Mouse (Mus musculus) testis, adult 2 months (tissue): ENCODE measurements around the gene Anapc13.

ENCODE experiments used
- CTCF ChIP-seq: fragments of 200-500 bp; IDR thresholded peaks from 2 replicates; pipeline ENCODE4 v1.5.1; 2012; ENCODE audit warnings: low read depth, mild to moderate bottlenecking, inconsistent platforms, low read length, moderate library complexity; ENCODE audit not compliant: control insufficient read depth, insufficient read depth, insufficient replicate concordance
- POLR2A ChIP-seq: fragments of 200-500 bp; IDR thresholded peaks from 2 replicates; pipeline ENCODE4 v1.6.1; 2012; ENCODE audit warnings: low read depth, mild to moderate bottlenecking, inconsistent platforms, low read length, moderate library complexity; ENCODE audit not compliant: control insufficient read depth

DNA sequence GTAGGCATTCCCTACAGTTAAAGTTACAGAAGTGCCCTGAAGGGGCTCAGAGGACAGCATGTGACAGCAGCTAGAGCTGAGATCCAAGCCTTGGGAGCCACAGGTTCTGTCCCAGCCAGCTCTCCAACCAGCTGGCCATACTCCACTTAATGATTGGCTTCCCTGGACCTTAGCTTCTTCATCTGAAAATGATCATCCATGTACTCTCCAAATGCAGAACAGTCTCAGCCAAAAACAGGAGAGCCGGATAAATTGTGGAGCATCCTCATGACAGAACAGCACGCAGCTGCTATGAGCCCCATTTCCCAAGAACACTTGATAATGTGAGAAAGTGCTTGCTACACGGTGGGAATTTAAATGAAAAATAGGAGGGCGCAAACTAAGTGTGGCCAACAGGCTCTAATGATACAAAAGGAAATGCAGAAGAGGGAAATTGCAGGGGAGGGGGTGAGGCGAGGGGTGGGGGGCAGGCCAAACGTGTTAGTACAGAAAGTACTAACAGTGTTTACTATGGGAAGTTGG is 25.2 kb downstream of the Anapc13 start:
- TF ChIP-seq CTCF (no peak), POLR2A (no peak)
